Mouse (Mus musculus) testis, adult 2 months (tissue): ENCODE data around the gene Glb1l.

Experiments
- CTCF ChIP-seq: fragments of 200-500 bp; IDR thresholded peaks from 2 replicates; pipeline ENCODE4 v1.5.1; 2012; ENCODE audit warnings: low read depth, mild to moderate bottlenecking, inconsistent platforms, low read length, moderate library complexity; ENCODE audit not compliant: control insufficient read depth, insufficient read depth, insufficient replicate concordance
- POLR2A ChIP-seq: fragments of 200-500 bp; IDR thresholded peaks from 2 replicates; pipeline ENCODE4 v1.6.1; 2012; ENCODE audit warnings: low read depth, mild to moderate bottlenecking, inconsistent platforms, low read length, moderate library complexity; ENCODE audit not compliant: control insufficient read depth

GRCm38 (mm10) chr1:75181377-75181870 is 29.2 kb downstream of the Glb1l start:
- TF ChIP-seq POLR2A: no peak
- TF ChIP-seq CTCF: no peak
